Mouse (Mus musculus): ENCODE data around the gene Slc39a11. TPM values are rescaled to one million over a fixed set of nuclear protein-coding genes. Genes with fewer than 3 reads are reported as not detected.

Slc39a11 gene
- polyA plus RNA-seq, 1 experiment from 2014 or later, result 20.4 TPM

DNA sequence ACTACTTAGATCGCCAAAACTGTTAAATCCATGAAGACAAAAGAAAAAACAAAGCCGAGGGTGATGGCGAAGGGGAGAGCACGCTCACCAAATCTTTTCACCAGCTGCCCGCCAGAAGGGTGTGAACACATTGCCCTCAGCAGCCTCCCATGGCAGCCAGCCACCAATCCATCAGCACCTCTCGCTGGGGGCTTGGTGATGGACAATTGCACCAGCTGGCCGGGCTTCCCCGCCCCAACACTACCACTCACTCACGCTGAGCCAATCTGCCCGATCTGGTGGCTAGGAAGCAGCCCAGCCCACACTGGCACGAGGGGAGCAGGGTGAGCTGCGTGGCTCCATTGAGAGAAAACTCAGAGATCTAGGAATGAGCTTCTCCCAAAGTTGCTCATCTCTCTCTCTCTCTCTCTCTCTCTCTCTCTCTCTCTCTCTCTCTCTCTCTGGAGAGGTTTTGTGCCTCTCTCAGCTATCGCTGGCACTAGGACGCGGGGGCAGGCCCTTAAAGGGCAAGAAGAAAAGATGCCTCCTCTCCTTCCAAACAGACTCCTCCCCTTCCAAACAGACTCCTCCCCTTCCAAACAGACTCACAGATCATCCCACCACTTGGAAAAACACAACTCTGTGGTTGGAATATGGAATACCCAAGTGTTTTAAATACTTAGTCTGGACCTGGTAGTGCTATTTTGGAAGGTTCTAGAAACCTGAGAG lies 110.2 kb downstream of the Slc39a11 start:
- WGBS, result 75% methylated on average over 15 of the region's 15 CpGs
- no peak overlapping the region for H3K27ac ChIP-seq (replicated peaks)
- DNase-seq (ENCODE audit: low spot score), result peak; percentile 18

DNA sequence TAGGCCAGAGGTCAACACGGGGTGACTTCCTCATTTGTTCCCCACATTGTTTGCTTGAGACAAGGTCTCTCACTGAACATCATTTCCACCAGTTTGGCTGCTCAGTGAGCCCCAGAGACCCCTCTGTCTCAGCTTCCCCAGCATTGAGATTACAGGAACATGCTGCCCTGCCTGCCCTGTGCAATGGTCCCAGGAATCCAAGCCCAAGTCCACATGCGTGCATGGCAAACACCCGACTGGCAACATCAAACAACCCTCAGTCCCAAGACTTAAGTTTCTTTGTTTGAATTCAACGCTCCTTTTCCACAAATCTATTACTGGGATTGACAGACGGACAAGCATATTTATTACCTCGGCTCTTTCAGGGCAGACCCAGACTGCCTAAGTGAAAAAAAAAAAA lies 110.8 kb downstream of the Slc39a11 start:
- Histone ChIP-seq H3K4me1 (peaks cover 5% of the 10 kb centered on the region; the same call in 1 of the 2 replicates), H3K9me3 (replicated peaks) (no peaks in the 10 kb centered on the region), H3K27ac (replicated peaks) (no peak overlapping the region), H3K27me3 (ENCODE audit: low read depth, poor library complexity, severe bottlenecking) (no peaks in the 10 kb centered on the region), H3K36me3 (no peaks in the 10 kb centered on the region), H3K4me3 (no peak overlapping the region)
- WGBS, result 88% methylated on average over 6 of the region's 6 CpGs
- no peak for DNase-seq (ENCODE audit: low spot score)

More for the DNA sequence above, 110.2 kb downstream of the Slc39a11 start:
- Histone ChIP-seq H3K36me3 (no peaks in the 10 kb centered on the region), H3K27me3 (ENCODE audit: low read depth, poor library complexity, severe bottlenecking) (no peaks in the 10 kb centered on the region), H3K4me3 (no peak overlapping the region), H3K9me3 (replicated peaks) (no peaks in the 10 kb centered on the region), H3K4me1 (peaks cover 5% of the 10 kb centered on the region; the same call in 1 of the 2 replicates)

DNA sequence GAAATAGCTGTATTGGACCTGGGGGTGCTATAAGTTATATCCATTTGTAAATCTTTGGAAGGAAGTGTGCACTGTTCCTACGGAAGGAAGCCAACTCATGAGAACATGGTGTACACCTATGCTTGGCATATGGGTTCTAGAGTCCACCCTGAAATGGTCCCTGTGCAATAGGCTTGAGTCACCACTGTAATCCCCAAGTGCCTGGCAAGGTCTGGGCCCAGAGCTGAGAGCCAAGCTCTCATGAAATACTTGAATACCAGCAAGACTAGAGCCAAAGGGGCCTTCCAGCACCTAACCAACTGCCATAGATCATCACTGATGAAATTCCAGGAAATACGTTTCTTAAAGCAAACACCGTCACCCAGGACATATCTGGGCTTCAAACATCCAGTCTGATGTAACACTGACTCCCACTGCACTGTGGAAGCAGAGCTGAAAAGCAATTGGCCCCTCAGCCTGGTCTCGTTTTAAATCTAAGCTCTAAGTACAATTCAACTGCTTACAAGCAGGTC lies 111.4 kb downstream of the Slc39a11 start:
- DNase-seq (ENCODE audit: low spot score), result no peak
- Histone ChIP-seq H3K27me3 (ENCODE audit: low read depth, poor library complexity, severe bottlenecking) (no peaks in the 10 kb centered on the region), H3K4me3 (no peak overlapping the region), H3K4me1 (peaks cover 5% of the 10 kb centered on the region; the same call in 1 of the 2 replicates), H3K27ac (replicated peaks) (no peak overlapping the region), H3K36me3 (no peaks in the 10 kb centered on the region), H3K9me3 (replicated peaks) (no peaks in the 10 kb centered on the region)
- WGBS, result 90% methylated on average over 4 of the region's 4 CpGs

DNA sequence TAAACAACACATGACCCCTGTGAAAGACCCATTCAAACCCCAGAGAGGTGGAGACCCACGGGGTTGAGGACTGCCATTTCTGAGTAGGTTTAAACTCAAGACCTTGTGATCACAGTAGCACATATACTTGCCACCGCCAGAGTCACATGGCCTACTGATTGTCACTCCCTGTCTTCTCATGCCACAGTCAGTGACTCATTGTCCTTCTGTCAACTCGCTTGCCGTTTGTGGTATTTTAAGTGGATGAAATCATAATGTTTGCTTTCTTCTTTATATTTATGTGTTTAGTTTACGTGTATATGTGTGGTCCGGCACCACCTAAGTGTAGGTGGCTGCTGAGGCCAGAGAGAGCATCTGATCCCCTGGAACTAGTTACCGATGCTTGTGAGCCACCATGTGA lies 112.2 kb downstream of the Slc39a11 start:
- DNase-seq (ENCODE audit: low spot score), result no peak
- WGBS, result 91% methylated on average over 7 of the region's 7 CpGs
- Histone ChIP-seq H3K4me1 (peaks cover 5% of the 10 kb centered on the region; the same call in 1 of the 2 replicates), H3K36me3 (no peaks in the 10 kb centered on the region), H3K27ac (replicated peaks) (no peak overlapping the region), H3K9me3 (replicated peaks) (no peaks in the 10 kb centered on the region), H3K4me3 (no peak overlapping the region), H3K27me3 (ENCODE audit: low read depth, poor library complexity, severe bottlenecking) (no peaks in the 10 kb centered on the region)

DNA sequence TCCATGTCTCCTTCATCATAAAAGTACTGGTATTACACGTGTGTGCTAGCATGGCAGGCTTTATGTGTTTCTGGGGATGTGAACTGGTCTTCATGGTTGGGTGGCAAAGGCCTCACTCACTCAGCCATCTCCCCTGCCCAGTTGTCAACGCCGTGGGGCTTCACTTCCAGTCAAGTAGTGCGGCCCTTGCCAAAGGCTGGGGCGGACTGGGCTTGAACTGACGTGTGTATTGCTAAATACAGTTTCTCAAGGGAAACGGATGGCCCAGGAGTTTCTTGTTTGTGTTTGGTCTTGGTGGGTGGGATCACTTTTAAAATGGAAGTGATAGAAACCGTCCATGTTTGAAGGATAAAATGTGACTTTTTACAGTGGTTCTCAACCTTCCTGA lies 112.7 kb downstream of the Slc39a11 start:
- Histone ChIP-seq H3K4me3 (no peak overlapping the region), H3K36me3 (no peaks in the 10 kb centered on the region), H3K4me1 (peaks cover 5% of the 10 kb centered on the region; the same call in 1 of the 2 replicates), H3K27me3 (ENCODE audit: low read depth, poor library complexity, severe bottlenecking) (no peaks in the 10 kb centered on the region), H3K9me3 (replicated peaks) (no peaks in the 10 kb centered on the region), H3K27ac (replicated peaks) (no peak overlapping the region)
- DNase-seq (ENCODE audit: low spot score), result no peak
- 89% methylated on average over 8 of the region's 8 CpGs for WGBS

DNA sequence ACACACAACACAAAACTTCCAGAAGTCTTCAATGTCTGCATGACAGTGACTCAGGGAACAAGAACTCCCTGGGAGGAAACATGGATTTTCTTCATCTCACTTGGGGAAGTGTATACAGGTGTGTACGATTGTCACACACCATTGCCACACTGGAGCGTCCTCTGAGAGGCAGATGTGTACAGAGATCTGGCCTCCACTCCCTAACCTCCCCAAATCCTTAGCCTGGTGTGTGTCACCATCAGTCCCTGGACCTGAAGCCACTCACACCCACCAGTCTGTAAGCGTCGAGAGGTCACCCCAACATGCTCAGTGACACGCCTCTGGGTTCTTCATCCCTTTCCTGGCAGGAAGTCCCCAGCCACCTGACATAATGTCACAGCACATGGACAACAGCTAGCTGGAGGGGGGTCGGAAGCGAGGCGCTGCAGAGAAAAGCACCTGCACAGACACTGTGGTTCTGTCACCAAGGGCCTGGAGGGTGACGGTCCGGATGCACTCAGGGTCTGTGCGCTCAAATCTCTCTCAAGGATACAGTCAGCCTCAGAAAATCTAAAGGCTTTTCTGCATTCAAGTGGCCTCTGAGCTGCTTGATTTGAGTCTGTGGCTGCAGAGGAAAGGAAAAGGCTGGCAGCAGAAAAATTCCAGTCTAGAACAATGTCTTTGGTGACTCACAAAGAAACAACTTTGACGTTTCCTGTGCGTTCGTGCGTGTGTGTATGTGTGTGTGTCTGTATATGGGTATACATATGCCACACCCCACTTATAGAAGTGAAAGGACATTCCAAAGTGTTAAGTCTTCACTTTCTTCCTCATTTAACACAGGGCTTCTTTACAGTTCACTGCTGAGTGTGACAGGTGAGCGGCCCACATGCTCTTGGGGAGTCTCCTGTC lies 113.3 kb downstream of the Slc39a11 start:
- Histone ChIP-seq H3K9me3 (replicated peaks) (no peaks in the 10 kb centered on the region), H3K27me3 (ENCODE audit: low read depth, poor library complexity, severe bottlenecking) (no peaks in the 10 kb centered on the region), H3K4me1 (peaks cover 5% of the 10 kb centered on the region; the same call in 1 of the 2 replicates), H3K36me3 (no peaks in the 10 kb centered on the region), H3K4me3 (no peak overlapping the region), H3K27ac (replicated peaks) (no peak overlapping the region)
- 95% methylated on average over 16 of the region's 16 CpGs for WGBS
- DNase-seq (ENCODE audit: low spot score), result no peak

DNA sequence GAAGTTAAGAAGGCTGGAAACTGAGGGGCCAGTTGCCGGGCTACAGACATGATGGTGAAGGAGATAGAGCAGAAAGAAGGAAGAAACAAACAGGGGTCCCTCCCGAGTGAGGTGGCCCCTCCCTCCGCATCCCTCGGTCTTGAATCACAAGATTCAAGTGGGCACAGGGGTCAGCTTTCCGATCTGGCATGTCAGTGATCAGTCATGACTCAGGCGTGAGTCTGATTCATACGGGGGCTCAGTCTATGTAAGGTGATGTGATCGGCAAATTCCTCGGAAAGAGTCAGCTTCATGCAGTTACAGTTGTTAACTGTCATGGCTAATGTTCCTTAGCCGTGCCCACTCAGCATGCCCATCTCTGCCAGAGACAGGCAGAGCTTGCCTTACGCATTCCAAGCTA lies 115.5 kb downstream of the Slc39a11 start:
- no peak overlapping the region for H3K27ac ChIP-seq (replicated peaks)
- no peak for DNase-seq (ENCODE audit: low spot score)
- WGBS, result 91% methylated on average over 11 of the region's 11 CpGs

DNA sequence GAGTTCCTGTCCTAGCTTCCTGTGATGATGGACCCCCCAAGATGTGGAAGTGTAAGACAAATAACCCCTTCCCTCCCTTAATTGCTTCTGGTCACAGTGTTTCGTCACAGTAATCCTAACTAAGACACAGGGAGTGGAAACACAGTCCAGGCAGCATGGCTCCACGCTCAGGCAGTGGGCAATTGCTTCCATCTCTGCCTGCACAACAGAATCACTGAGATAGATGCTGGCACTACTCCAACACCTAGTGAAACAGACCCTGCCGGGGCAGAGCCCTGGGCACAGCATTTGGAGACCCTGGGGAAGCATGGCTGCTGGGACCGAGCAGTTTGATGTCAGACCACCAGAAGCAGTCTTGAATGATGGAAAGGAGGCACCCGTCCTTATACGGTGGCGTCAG lies 115.9 kb downstream of the Slc39a11 start:
- 79% methylated on average over 7 of the region's 7 CpGs for WGBS

More for the DNA sequence above, 115.5 kb downstream of the Slc39a11 start:
- Histone ChIP-seq H3K4me3 (no peak overlapping the region), H3K36me3 (no peaks in the 10 kb centered on the region), H3K27me3 (ENCODE audit: low read depth, poor library complexity, severe bottlenecking) (no peaks in the 10 kb centered on the region), H3K4me1 (no peaks in the 10 kb centered on the region), H3K9me3 (replicated peaks) (no peaks in the 10 kb centered on the region)

DNA sequence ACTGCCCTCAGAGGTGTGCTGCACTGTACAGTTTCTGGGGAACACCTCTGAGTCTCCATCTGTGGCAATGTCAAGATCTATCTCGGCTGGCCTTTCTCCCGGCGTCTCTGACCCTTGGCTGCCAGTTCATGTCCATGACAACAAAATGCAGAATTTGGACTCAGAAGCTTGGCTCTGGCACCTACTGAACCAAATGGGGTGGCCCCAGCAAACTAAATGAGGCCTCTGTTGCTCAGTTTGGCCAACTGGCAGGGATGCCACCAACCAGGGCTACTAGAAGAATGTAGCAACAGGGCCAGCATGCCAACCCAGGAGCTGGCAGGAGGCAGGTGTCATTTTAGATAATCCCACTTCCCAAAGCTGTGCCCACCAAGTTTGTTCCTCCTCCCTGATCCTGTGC lies 121.5 kb downstream of the Slc39a11 start:
- Histone ChIP-seq H3K27ac (replicated peaks) (no peak overlapping the region; the same call in 1 of the 2 replicates), H3K9me3 (replicated peaks) (no peaks in the 10 kb centered on the region), H3K27me3 (ENCODE audit: low read depth, poor library complexity, severe bottlenecking) (no peaks in the 10 kb centered on the region), H3K36me3 (no peaks in the 10 kb centered on the region), H3K4me3 (no peak overlapping the region), H3K4me1 (no peaks in the 10 kb centered on the region)
- 91% methylated on average over 3 of the region's 3 CpGs for WGBS
- DNase-seq (ENCODE audit: low spot score), result no peak

More for the DNA sequence above, 115.9 kb downstream of the Slc39a11 start:
- H3K4me3 ChIP-seq, result no peak overlapping the region
- no peak for DNase-seq (ENCODE audit: low spot score)
- no peaks in the 10 kb centered on the region for H3K27me3 ChIP-seq (ENCODE audit: low read depth, poor library complexity, severe bottlenecking)
- H3K4me1 ChIP-seq, result no peaks in the 10 kb centered on the region
- H3K27ac ChIP-seq (replicated peaks), result no peak overlapping the region
- no peaks in the 10 kb centered on the region for H3K36me3 ChIP-seq
- no peaks in the 10 kb centered on the region for H3K9me3 ChIP-seq (replicated peaks)

DNA sequence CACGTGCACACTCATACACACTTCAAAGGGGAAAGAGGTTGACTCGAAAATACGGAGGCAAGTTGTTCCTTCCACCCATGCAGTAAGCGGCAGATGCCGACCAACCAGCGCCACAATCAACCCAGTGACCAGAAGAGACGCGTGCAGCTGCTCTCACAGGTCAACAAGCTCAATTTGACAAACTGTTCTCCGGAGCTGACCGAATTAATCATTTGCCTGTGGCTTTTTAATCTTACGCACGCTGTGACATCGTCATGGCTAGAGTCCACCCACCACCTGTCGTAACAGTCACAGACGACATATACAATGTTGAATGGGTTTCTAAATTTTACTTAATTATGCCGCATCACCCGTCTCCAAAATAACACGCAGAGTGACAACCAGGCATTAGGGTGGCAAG lies 124.1 kb downstream of the Slc39a11 start:
- Histone ChIP-seq H3K27ac (replicated peaks) (no peak overlapping the region), H3K9me3 (replicated peaks) (no peaks in the 10 kb centered on the region), H3K4me1 (peaks cover 18% of the 10 kb centered on the region), H3K36me3 (no peaks in the 10 kb centered on the region), H3K27me3 (ENCODE audit: low read depth, poor library complexity, severe bottlenecking) (no peaks in the 10 kb centered on the region), H3K4me3 (no peak overlapping the region)
- no peak for DNase-seq (ENCODE audit: low spot score)
- WGBS, result 88% methylated on average over 18 of the region's 18 CpGs

DNA sequence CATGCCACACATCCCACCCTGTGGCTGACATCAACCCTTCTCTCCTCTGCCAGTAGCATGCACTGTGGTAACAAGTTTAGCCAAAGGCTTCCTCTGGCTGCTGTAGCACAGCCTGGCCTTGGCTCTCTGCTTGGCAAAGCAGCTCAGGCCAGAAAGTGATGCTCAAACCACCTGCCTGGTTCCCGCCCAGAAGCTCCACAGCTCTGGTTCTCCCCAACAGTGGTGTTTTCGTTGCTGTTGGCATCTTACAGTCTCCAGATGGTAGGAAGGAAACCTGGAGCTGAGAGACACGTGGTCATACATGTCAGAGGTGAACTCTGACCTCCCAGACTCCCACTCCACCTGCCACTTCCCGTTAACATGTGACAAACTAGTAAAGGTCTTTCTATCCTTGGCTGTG lies 127.2 kb downstream of the Slc39a11 start:
- H3K9me3 ChIP-seq (replicated peaks), result no peaks in the 10 kb centered on the region

DNA sequence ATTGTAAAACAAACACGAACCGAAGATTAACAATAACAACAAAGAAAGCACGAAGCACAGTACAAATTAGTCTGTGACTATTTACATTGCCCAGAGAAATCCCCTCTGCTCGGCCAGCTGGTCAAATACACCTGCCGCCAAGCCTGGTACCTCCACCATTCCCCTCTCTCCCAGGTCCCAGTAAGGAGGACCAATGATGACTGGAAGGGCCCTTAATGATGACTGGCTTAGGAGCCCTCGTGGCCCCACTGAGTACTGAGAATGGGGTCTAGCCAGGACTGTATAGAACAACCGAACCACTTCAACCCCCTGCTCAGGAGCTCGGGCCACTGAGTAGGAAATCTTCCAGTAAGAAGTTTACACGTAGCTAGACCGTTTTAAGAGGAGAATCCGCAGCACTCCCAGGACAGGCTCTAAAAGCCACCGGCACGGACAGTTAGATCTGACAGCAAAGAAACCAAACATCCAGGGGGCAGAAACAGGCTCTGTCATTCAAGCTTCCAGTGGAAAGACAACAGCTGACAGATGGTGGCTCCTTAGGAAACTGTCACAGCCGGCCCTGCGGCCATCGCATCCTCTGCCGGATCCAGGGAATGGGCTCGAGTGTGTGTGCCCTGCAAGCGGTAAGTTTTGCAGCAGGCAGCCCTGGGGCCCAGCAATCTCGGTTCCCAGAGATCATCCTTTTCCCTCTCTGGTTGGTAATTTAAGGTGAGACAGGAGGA lies 128.2 kb downstream of the Slc39a11 start:
- Histone ChIP-seq H3K27me3 (ENCODE audit: low read depth, poor library complexity, severe bottlenecking) (no peaks in the 10 kb centered on the region), H3K4me1 (peaks cover 38% of the 10 kb centered on the region), H3K36me3 (no peaks in the 10 kb centered on the region), H3K4me3 (no peak overlapping the region), H3K9me3 (replicated peaks) (no peaks in the 10 kb centered on the region), H3K27ac (replicated peaks) (peak overlapping the region; percentile 57)
- WGBS, result 76% methylated on average over 20 of the region's 20 CpGs
- DNase-seq (ENCODE audit: low spot score), result no peak

More for the DNA sequence above, 127.2 kb downstream of the Slc39a11 start:
- DNase-seq (ENCODE audit: low spot score), result no peak
- H3K36me3 ChIP-seq, result no peaks in the 10 kb centered on the region
- H3K27ac ChIP-seq (replicated peaks), result 0 out of 2 replicates have a peak overlapping the region, but pooled peaks have one; percentile 57
- H3K27me3 ChIP-seq (ENCODE audit: low read depth, poor library complexity, severe bottlenecking), result no peaks in the 10 kb centered on the region
- H3K4me3 ChIP-seq, result no peak overlapping the region
- peaks cover 35% of the 10 kb centered on the region for H3K4me1 ChIP-seq
- WGBS, result 82% methylated on average over 4 of the region's 4 CpGs
